Mouse (Mus musculus) cortical plate, adult 2 months (tissue): ENCODE results near the gene Eif4g3.

Experiments
- CTCF ChIP-seq: fragments of 200-500 bp; IDR thresholded peaks from 2 replicates; pipeline ENCODE4 v1.5.1; 2011; ENCODE audit warnings: mild to moderate bottlenecking, control low read depth, low read length; ENCODE audit not compliant: insufficient read depth; ENCODE audit errors: extremely low read depth
- POLR2A ChIP-seq: fragments of 200-500 bp; IDR thresholded peaks from 2 replicates; pipeline ENCODE4 v1.6.1; 2011; ENCODE audit warnings: mild to moderate bottlenecking, low read length, control low read depth; ENCODE audit not compliant: insufficient read depth; ENCODE audit errors: extremely low read depth

DNA sequence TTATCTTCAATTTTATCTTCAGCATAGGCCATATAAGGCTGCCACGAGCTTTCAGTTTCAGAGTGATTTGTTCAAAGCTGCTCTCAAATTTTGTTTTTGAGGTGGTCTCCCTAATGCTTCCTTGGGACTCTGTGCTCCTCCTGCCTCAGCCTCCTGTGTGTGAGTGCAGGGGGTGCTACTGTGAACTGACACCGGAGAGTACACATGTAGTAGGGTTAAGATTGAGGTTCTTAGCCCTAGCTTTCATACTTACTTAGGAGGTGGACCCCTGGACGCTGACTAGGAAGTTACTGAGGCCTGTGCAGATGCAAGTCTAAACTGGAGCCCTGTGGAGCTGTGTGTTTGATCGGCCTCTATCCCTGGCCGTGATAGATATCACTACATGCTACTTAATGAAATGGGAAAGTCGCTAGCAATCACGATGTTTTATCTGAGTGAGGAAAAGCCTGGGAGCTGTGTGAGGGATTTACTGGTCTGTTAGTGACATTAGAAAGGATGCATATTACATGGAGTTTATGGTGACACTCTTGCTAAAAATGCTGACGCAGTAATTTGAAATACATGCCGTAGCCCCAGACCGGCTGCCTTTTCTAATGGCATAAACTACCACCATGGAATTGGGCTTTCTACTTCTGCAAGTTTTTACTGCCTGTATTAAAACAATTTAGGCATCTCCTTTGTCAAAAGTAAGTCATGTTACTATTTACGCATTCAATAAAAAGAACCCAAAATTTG is 225.3 kb downstream of the Eif4g3 start:
- no peak for TF ChIP-seq CTCF
- TF ChIP-seq POLR2A, result no peak
